Mouse (Mus musculus): Measurements from ENCODE around the gene Oaz2.

Oaz2 gene

DNA sequence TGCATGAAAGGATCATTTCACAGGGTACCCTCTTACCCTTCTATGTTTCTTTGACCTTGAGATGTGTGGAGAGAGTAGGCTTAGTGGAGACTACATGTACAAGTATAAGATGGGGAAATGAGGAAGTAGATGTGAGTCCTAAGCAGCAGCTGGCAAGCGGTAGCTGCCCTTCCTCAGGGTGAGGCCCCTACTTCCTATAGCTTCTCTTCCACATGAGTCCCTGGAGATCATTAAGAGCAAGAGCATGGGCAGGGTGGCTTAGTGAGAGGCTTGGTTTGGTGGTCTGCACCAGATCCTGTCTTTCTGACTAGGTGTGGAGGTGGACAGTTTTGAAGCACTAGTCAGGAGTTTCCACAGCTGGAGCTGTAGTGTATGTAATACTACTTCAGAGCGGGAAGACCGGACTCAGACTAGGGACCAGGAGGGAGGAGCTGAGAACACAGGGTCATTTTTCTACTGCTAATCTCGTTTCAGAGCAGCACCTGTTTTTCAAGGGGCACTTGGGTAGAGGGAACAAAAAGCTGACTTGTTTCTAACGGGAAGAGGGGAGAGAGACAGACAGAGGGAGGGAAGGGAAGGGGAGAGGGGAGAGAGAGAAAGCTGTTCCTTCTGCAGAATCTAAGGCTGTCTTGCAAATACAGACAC lies 25.3 kb downstream of the Oaz2 start:
- no peak for DNase-seq (ENCODE audit: low spot score in 2 of 2)

- DNase-seq (ENCODE audit: low spot score in 2 of 2) = no peak
Observed at GRCm38 (mm10) chr9:65695646-65696045, 27.8 kb downstream of the Oaz2 start.

- no peak for DNase-seq (ENCODE audit: low spot score in 2 of 2)
Observed at GRCm38 (mm10) chr9:65696337-65696736, 28.5 kb downstream of the Oaz2 start.

DNA sequence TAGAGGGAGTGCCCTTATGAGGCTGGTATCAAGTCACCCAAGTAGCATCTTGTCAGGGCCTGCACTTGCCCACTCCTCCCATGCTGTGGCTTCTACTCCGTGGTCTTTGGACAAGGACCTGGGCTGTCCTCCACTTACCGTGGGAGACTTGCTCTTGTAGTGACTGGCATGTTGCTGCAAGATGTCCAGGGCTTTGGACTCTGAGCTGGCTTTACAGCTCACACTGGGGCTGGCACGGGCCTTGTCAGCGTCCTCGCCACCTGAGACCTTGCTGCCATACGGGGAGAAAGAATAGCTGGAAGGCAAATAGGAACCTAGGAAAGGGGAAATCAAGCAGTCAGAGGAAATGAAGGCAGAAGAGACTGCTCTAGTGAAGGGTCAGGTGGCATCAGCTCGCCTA lies 29.6 kb downstream of the Oaz2 start:
- no peak for DNase-seq (ENCODE audit: low spot score in 2 of 2)

DNA sequence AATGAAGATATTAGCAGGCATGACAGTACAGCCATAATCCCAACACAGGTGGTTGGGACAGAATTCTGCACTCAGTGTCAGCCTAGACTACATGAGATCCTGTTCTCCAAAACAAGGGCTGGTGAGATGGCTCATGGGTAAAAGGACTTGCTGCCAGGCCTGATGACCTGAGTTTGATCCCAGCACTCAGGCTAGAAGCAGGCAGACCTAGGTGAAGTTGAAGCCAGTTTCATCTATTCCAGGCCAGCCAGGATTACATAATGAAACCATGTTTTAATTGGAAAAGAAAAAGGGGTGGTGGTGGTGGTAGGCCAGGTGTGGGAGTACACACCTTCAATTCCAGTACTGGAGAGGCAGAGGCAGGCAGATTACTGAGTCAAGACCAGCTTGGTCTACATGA lies 30.2 kb downstream of the Oaz2 start:
- no peak for DNase-seq (ENCODE audit: low spot score in 2 of 2)

GRCm38 (mm10) chr9:65700504-65700903 lies 32.7 kb downstream of the Oaz2 start:
- no peak for DNase-seq (ENCODE audit: low spot score in 2 of 2)

DNA sequence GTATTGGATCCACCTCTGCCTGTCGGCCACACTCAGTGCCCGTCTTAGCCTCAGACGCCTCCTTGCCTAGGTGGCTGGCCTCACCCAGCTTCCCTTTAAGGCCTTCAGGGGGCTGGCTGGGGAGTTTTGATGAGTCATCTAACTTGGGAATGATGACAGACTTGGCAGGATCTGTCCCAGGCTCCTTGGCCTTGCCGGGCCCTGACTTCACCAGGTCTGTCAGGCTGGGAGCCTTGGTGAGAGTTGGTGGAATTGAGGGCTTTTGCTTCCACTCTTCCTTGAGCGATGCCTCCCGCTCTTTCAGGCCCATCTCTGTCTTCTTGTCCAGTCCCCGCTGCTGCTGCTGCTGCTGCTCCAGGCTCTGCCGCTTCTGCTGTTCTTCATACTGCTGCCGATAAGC lies 34.5 kb downstream of the Oaz2 start:
- DNase-seq (ENCODE audit: low spot score in 2 of 2) = no peak

DNA sequence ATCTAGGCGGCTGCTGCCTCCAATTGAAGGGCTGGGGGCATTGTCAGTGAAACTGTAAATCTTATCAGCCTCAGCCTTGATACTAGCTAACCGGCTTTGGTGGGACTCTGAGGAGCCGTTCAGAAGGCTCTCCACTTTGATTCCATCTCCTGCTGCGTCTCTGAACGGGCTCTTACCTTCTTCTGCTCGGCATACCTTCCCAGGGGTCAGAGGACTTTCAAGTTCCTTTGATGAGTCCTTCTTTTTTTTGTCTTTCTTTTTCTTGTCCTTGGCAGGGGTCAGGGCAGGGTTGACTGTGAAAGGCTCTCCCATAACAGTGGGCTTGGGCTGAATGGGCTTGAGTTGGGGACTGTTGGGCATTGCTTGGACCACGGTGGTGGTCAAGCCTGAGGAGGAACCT lies 35.4 kb downstream of the Oaz2 start:
- no peak for DNase-seq (ENCODE audit: low spot score in 2 of 2)

GRCm38 (mm10) chr9:65703926-65704595 lies 36.3 kb downstream of the Oaz2 start:
- no peak for DNase-seq (ENCODE audit: low spot score in 2 of 2)

DNA sequence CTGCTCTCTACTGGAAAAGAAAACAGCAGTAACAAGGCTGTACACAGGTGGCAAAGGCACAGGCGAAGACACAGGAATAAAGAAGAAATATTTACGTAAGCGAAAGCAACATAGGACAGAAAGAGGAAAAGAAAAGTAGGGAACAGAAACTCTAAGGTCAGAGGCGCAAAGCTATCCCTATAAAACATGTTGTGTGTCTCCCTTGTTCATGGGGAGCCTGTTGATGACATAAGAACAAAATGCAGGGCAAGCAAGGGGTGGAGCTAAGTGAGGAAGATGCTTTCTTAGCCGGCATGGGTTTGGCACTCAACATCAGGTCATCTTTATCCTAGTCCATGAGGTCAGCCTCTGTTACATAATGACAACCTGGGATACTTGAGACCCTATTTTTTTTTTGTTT lies 50.4 kb downstream of the Oaz2 start:
- no peak for DNase-seq (ENCODE audit: low spot score in 2 of 2)

GRCm38 (mm10) chr9:65721161-65721566 lies 53.4 kb downstream of the Oaz2 start:
- DNase-seq (ENCODE audit: low spot score in 2 of 2) = no peak

- no peak for DNase-seq (ENCODE audit: low spot score in 2 of 2)
Observed at GRCm38 (mm10) chr9:65724471-65725290, 56.9 kb downstream of the Oaz2 start.

- no peak for DNase-seq (ENCODE audit: low spot score in 2 of 2)
Observed at GRCm38 (mm10) chr9:65725291-65725622, 57.5 kb downstream of the Oaz2 start.

GRCm38 (mm10) chr9:65726431-65726830 lies 58.6 kb downstream of the Oaz2 start:
- no peak for DNase-seq (ENCODE audit: low spot score in 2 of 2)

- no peak for DNase-seq (ENCODE audit: low spot score in 2 of 2)
Observed at GRCm38 (mm10) chr9:65727491-65727890, 59.7 kb downstream of the Oaz2 start.

- DNase-seq (ENCODE audit: low spot score in 2 of 2) = no peak
Observed at GRCm38 (mm10) chr9:65728588-65728987, 60.8 kb downstream of the Oaz2 start.

GRCm38 (mm10) chr9:65734931-65735330 lies 67.1 kb downstream of the Oaz2 start:
- no peak for DNase-seq (ENCODE audit: low spot score in 2 of 2)

All from spleen, postnatal 14 days (tissue).